Mouse (Mus musculus) midbrain, embryonic 14.5 days (tissue): Measurements from ENCODE around the gene Mical2. TPM values are rescaled to one million over a fixed set of nuclear protein-coding genes. Genes with fewer than 3 reads are reported as not detected.

ENCODE experiments used
- ATAC-seq: fragments of 200-750 bp; cut with Nextera tagmentation; 2 replicates; pipeline ENCODE4 v1.8.0; 2017; ENCODE audit warnings: moderate number of reproducible peaks, moderate library complexity; ENCODE audit not compliant: low FRiP score, low TSS enrichment
- DNase-seq: peaks from one replicate; pipeline ENCODE4 v3.0.0-alpha.2; 2015
- H3K27ac ChIP-seq: fragments of 300-500 bp; sonication (generic); replicated peaks from 2 replicates; pipeline ENCODE4 v1.5.1; 2014; ENCODE audit warnings: mild to moderate bottlenecking, low read depth, low read length, moderate library complexity
- H3K27me3 ChIP-seq: fragments of 300-500 bp; sonication (generic); 2 replicates; pipeline ENCODE4 v1.6.1; 2014; ENCODE audit warnings: low read length, control low read depth, mixed read lengths; ENCODE audit not compliant: control insufficient read depth, insufficient read depth
- H3K36me3 ChIP-seq: fragments of 300-500 bp; sonication (generic); 2 replicates; pipeline ENCODE4 v1.6.1; 2014; ENCODE audit warnings: low read length, control low read depth; ENCODE audit not compliant: control insufficient read depth, insufficient read depth
- H3K4me1 ChIP-seq: fragments of 300-500 bp; sonication (generic); 2 replicates; pipeline ENCODE4 v1.6.1; 2014; ENCODE audit warnings: mild to moderate bottlenecking, antibody characterized with exemption, low read length, control low read depth; ENCODE audit not compliant: control insufficient read depth, insufficient read depth
- H3K4me2 ChIP-seq: fragments of 300-500 bp; sonication (generic); 2 replicates; pipeline ENCODE4 v1.6.1; 2014; ENCODE audit warnings: mild to moderate bottlenecking, low read length, moderate library complexity
- H3K4me3 ChIP-seq: fragments of 300-500 bp; sonication (generic); replicated peaks from 2 replicates; pipeline ENCODE4 v1.5.1; 2014; ENCODE audit warnings: low read depth, low read length
- H3K9ac ChIP-seq: fragments of 300-500 bp; sonication (generic); replicated peaks from 2 replicates; pipeline ENCODE4 v1.6.1; 2014; ENCODE audit warnings: mild to moderate bottlenecking, low read length, moderate library complexity
- H3K9me3 ChIP-seq: fragments of 300-500 bp; sonication (generic); 2 replicates; pipeline ENCODE4 v1.6.1; 2016; ENCODE audit warnings: low read length, control low read depth, mixed read lengths; ENCODE audit not compliant: control insufficient read depth
- WGBS: fragments of 180-500 bp; shearing (Covaris S2); extraction: QIAGEN DNeasy Blood & Tissue Kit; methylation state at CpG from one replicate; pipeline ENCODE4 v1.1.7; 2014; 5-methylcytosine and 5-hydroxymethylcytosine counted together
- polyA plus RNA-seq: library from polyadenylated mRNA; unstranded; fragments of >200 nt; fragmentation: Nextera tagmentation; extraction: Ambion mirVana; gene quantifications from 2 replicates; pipeline ENCODE4 v1.2.1, GENCODE M21; 2014

The Mical2 gene
- polyA plus RNA-seq, 1 experiment from 2014 or later = 1.6 TPM

GRCm38 (mm10) chr7:112300141-112300540, 74.5 kb downstream of the Mical2 start:
- 85% methylated on average over 5 of the region's 5 CpGs for WGBS
- H3K27ac ChIP-seq = no peak overlapping the region
- H3K4me3 ChIP-seq = no peak overlapping the region
- no peaks in the 10 kb centered on the region for H3K9me3 ChIP-seq
- no peak overlapping the region for H3K4me2 ChIP-seq
- no peaks in the 10 kb centered on the region for H3K27me3 ChIP-seq
- H3K9ac ChIP-seq = no peak overlapping the region
- 0 out of 2 replicates have a peak, but pooled peaks cover 3% of the 10 kb centered on the region for H3K4me1 ChIP-seq
- H3K36me3 ChIP-seq = no peaks in the 10 kb centered on the region
- no peak for DNase-seq
- no peak for ATAC-seq

DNA sequence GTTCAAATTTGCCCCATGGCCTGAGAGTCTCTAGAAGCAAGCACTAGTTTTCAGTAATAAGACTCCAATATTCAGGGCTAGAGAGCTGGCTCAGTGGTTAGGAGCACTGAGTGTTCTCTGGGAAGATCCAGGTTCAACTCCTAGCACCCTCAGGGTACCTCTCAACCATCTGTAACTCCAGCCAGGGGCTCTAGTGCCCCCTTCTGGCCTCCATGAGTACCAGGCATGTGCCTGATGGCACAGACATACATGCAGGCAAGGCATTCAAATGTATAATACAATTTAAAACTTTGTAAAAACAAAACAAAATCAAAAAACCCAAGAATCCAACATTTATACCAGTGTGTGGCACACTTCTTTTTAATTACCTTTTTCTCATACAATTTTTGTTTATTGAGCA, 75.4 kb downstream of the Mical2 start:
- Histone ChIP-seq H3K9ac (no peak overlapping the region), H3K9me3 (no peaks in the 10 kb centered on the region), H3K36me3 (no peaks in the 10 kb centered on the region), H3K4me3 (no peak overlapping the region), H3K4me2 (no peak overlapping the region), H3K27me3 (no peaks in the 10 kb centered on the region), H3K4me1 (0 out of 2 replicates have a peak, but pooled peaks cover 3% of the 10 kb centered on the region), H3K27ac (no peak overlapping the region)
- no peak for ATAC-seq
- DNase-seq = no peak

- peak; percentile 20 for DNase-seq
- 72% methylated on average over 8 of the region's 8 CpGs for WGBS
- Histone ChIP-seq H3K27me3 (no peaks in the 10 kb centered on the region), H3K9me3 (no peaks in the 10 kb centered on the region), H3K4me3 (no peak overlapping the region), H3K4me2 (no peak overlapping the region), H3K9ac (no peak overlapping the region), H3K36me3 (no peaks in the 10 kb centered on the region), H3K27ac (no peak overlapping the region), H3K4me1 (0 out of 2 replicates have a peak, but pooled peaks cover 3% of the 10 kb centered on the region)
- no peak for ATAC-seq
Measured at GRCm38 (mm10) chr7:112304382-112304781, 78.7 kb downstream of the Mical2 start.

DNA sequence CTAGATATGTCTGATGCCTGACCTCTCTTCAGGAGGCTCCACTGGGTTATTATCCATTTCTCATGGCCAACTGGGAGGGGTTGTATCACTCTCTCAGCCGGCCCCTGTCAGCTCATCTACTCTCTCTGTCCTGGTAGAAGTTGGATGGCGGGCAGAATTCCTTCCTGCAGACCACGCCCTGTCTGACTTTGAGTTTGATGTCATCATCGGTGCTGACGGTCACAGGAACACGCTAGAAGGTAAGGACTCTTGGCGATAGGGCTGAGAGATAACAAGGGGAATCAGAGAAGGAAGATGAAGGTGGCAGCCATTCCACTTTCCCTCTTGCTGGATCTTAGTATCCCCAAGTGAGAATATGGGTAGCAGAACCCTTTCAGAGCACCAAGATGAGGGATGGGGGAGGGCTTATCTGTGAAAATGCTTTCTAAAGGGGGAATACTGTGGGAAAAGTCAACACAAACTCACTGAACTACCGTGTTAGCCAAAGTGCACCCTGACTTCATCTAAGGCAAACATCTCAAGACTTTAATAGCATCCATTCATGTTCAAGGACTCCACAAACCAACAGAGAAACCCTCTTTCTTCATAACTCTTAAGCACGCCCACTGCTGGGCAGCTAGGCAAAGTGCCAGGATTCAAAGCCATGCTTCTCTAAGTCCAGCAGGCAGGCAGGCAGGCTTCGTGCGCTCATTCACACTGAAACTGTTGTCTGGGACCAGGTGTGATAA, 83.8 kb downstream of the Mical2 start:
- peak; percentile 31 for DNase-seq
- H3K9me3 ChIP-seq = no peaks in the 10 kb centered on the region
- peaks cover 5% of the 10 kb centered on the region; the same call in 1 of the 2 replicates for H3K4me1 ChIP-seq
- no peak overlapping the region for H3K4me3 ChIP-seq
- H3K9ac ChIP-seq = no peak overlapping the region
- H3K4me2 ChIP-seq = no peak overlapping the region
- no peak for ATAC-seq
- no peak overlapping the region for H3K27ac ChIP-seq
- WGBS = 90% methylated on average over 11 of the region's 11 CpGs
- no peaks in the 10 kb centered on the region for H3K36me3 ChIP-seq
- no peaks in the 10 kb centered on the region for H3K27me3 ChIP-seq

- no peaks in the 10 kb centered on the region for H3K9me3 ChIP-seq
- ATAC-seq (no peak), DNase-seq (no peak)
- WGBS = 94% methylated on average over 4 of the region's 4 CpGs
- H3K27ac ChIP-seq = no peak overlapping the region
- H3K9ac ChIP-seq = no peak overlapping the region
- no peaks in the 10 kb centered on the region for H3K36me3 ChIP-seq
- no peak overlapping the region for H3K4me2 ChIP-seq
- H3K4me3 ChIP-seq = no peak overlapping the region
- no peaks in the 10 kb centered on the region for H3K27me3 ChIP-seq
- H3K4me1 ChIP-seq = peaks cover 3% of the 10 kb centered on the region; the same call in 1 of the 2 replicates
Measured at GRCm38 (mm10) chr7:112310017-112310360, 84.3 kb downstream of the Mical2 start.

- no peaks in the 10 kb centered on the region for H3K36me3 ChIP-seq
- H3K9ac ChIP-seq = no peak overlapping the region
- H3K27me3 ChIP-seq = no peaks in the 10 kb centered on the region
- WGBS = 76% methylated on average over 5 of the region's 5 CpGs
- H3K4me2 ChIP-seq = no peak overlapping the region
- H3K27ac ChIP-seq = no peak overlapping the region; the same call in 1 of the 2 replicates
- H3K9me3 ChIP-seq = no peaks in the 10 kb centered on the region
- no peak overlapping the region for H3K4me3 ChIP-seq
- ATAC-seq (no peak), DNase-seq (no peak)
- peaks cover 3% of the 10 kb centered on the region; the same call in 1 of the 2 replicates for H3K4me1 ChIP-seq
Measured at GRCm38 (mm10) chr7:112313211-112313610, 87.6 kb downstream of the Mical2 start.

GRCm38 (mm10) chr7:112313670-112314069, 88.0 kb downstream of the Mical2 start:
- Histone ChIP-seq H3K9me3 (no peaks in the 10 kb centered on the region), H3K9ac (no peak overlapping the region), H3K4me2 (no peak overlapping the region), H3K4me1 (peaks cover 3% of the 10 kb centered on the region; the same call in 1 of the 2 replicates), H3K27me3 (no peaks in the 10 kb centered on the region), H3K36me3 (no peaks in the 10 kb centered on the region), H3K4me3 (no peak overlapping the region), H3K27ac (peak overlapping the region; percentile 42)
- DNase-seq = peak; percentile 62
- no peak for ATAC-seq
- 42% methylated on average over 5 of the region's 5 CpGs for WGBS

GRCm38 (mm10) chr7:112316239-112316638, 90.6 kb downstream of the Mical2 start:
- no peak for DNase-seq
- no peak overlapping the region for H3K9ac ChIP-seq
- no peak for ATAC-seq
- H3K4me2 ChIP-seq = no peak overlapping the region
- H3K4me3 ChIP-seq = no peak overlapping the region
- no peaks in the 10 kb centered on the region for H3K9me3 ChIP-seq
- H3K36me3 ChIP-seq = no peaks in the 10 kb centered on the region
- peaks cover 3% of the 10 kb centered on the region; the same call in 1 of the 2 replicates for H3K4me1 ChIP-seq
- H3K27me3 ChIP-seq = no peaks in the 10 kb centered on the region
- no peak overlapping the region for H3K27ac ChIP-seq
- WGBS = 100% methylated on average over 1 of the region's 1 CpGs

- no peak overlapping the region for H3K4me3 ChIP-seq
- DNase-seq = no peak
- no peak overlapping the region for H3K4me2 ChIP-seq
- no peaks in the 10 kb centered on the region for H3K36me3 ChIP-seq
- H3K27ac ChIP-seq = no peak overlapping the region
- H3K9me3 ChIP-seq = no peaks in the 10 kb centered on the region
- no peak overlapping the region for H3K9ac ChIP-seq
- H3K4me1 ChIP-seq = peaks cover 3% of the 10 kb centered on the region; the same call in 1 of the 2 replicates
- 76% methylated on average over 5 of the region's 5 CpGs for WGBS
- H3K27me3 ChIP-seq = no peaks in the 10 kb centered on the region
- ATAC-seq = no peak
Measured at GRCm38 (mm10) chr7:112317491-112317890, 91.8 kb downstream of the Mical2 start.
